Mouse (Mus musculus) testis, adult 2 months (tissue): Measurements from ENCODE around the gene Nob1. TPM values are rescaled to one million over a fixed set of nuclear protein-coding genes. Genes with fewer than 3 reads are reported as not detected.

Source experiments
- H3K27ac ChIP-seq: fragments of 200-500 bp; 2 replicates; pipeline ENCODE4 v1.5.1; 2012; ENCODE audit warnings: low read depth, low read length; ENCODE audit not compliant: control insufficient read depth, insufficient read depth
- H3K27me3 ChIP-seq: fragments of 200-500 bp; 2 replicates; pipeline ENCODE4 v1.6.1; 2012; ENCODE audit warnings: mild to moderate bottlenecking, low read length, moderate library complexity; ENCODE audit not compliant: control insufficient read depth, insufficient read depth
- H3K36me3 ChIP-seq: fragments of 200-500 bp; 2 replicates; pipeline ENCODE4 v1.6.1; 2012; ENCODE audit warnings: mild to moderate bottlenecking, low read length; ENCODE audit not compliant: control insufficient read depth, insufficient read depth
- H3K4me1 ChIP-seq: fragments of 200-500 bp; 2 replicates; pipeline ENCODE4 v1.6.1; 2012; ENCODE audit warnings: low read length; ENCODE audit not compliant: control insufficient read depth, insufficient read depth
- H3K4me3 ChIP-seq: fragments of 200-500 bp; 2 replicates; pipeline ENCODE4 v1.5.1; 2012; ENCODE audit warnings: low read depth, mild to moderate bottlenecking, low read length, moderate library complexity, mixed read lengths; ENCODE audit not compliant: control insufficient read depth
- CTCF ChIP-seq: fragments of 200-500 bp; IDR thresholded peaks from 2 replicates; pipeline ENCODE4 v1.5.1; 2012; ENCODE audit warnings: low read depth, mild to moderate bottlenecking, inconsistent platforms, low read length, moderate library complexity; ENCODE audit not compliant: control insufficient read depth, insufficient read depth, insufficient replicate concordance
- POLR2A ChIP-seq: fragments of 200-500 bp; IDR thresholded peaks from 2 replicates; pipeline ENCODE4 v1.6.1; 2012; ENCODE audit warnings: low read depth, mild to moderate bottlenecking, inconsistent platforms, low read length, moderate library complexity; ENCODE audit not compliant: control insufficient read depth
- polyA plus RNA-seq: library from polyadenylated mRNA; depleted of rRNA; stranded (reverse); fragments of >200 nt; gene quantifications from 2 replicates; pipeline ENCODE4 v1.2.3, GENCODE M21; 2012

The Nob1 gene
- polyA plus RNA-seq, 1 experiment = 15.3 TPM

DNA sequence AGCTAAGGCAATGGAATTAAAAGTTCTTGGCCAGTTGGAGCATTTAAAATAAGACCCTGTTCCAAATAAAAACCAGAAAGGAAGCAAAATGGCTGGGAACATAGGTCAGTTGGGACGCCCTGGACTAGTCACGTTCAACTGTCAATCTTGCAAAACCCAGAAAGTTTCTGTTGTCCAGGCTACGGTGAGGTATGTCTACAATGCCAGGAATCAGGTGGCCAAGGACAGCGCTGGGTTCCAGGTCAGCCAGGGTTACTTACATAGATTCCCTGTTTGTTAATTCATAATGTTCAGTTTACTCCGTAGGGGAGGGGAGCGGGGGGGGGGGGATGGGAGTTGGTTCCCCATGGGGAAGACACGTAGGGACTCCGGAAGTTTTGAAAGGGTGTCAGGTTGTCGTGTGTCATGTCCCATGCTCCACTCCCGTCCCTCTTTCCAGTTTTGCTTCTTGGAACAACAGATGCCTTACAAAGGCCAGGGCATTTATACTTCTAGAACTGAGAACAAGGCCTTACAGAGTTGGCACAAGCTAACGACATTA, 10.6 kb upstream of the Nob1 start:
- peak overlapping the region; percentile 98 for H3K4me3 ChIP-seq
- H3K27me3 ChIP-seq = no peaks in the 10 kb centered on the region
- no peak for TF ChIP-seq CTCF
- no peak for TF ChIP-seq POLR2A
- H3K36me3 ChIP-seq = no peaks in the 10 kb centered on the region
- H3K4me1 ChIP-seq = peaks cover 6% of the 10 kb centered on the region
- peak overlapping the region; percentile 84 for H3K27ac ChIP-seq

DNA sequence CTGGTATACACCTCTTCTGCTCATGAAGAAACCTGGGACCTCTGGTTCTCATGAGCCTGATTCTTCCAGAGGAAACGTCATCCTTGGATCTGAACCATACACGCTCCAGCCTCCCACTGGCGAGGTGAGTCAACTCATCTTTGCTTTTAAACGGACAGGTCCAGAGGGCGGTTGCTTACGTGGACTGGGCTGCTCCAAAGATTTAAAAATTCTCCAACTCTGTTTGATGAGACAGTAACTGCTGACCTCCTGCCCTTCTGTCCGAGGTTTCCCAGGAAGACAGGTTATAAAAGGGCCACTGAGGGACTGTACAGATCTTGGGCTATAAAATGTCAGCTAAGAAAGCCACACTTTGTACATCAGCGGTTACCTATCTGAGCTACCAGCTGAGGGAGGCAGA, 6.0 kb upstream of the Nob1 start:
- TF ChIP-seq CTCF (no peak), POLR2A (no peak)
- Histone ChIP-seq H3K4me1 (peaks cover 6% of the 10 kb centered on the region), H3K4me3 (no peak overlapping the region), H3K36me3 (no peaks in the 10 kb centered on the region), H3K27me3 (no peaks in the 10 kb centered on the region), H3K27ac (no peak overlapping the region)

DNA sequence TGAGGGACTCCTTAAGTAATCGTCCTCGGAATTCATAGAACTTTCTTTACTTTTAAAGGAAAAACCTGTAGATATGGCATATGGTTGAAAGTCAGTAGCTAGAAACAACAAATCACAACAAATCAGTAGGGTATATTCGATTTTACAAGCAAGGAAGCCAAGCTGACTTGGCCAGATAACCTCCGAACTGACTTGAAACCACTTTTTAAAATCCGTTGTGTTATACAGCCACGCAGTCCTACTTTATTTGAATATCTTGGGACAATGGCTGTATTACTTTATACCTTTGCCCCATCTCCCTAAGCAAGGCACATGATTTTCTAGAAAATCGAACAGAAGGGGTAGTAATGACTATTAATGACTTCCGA, 363 bp upstream of the Nob1 start:
- Histone ChIP-seq H3K27me3 (no peaks in the 10 kb centered on the region), H3K36me3 (peaks cover 2% of the 10 kb centered on the region), H3K27ac (no peak overlapping the region; the same call in 1 of the 2 replicates), H3K4me3 (peak overlapping the region; percentile 100), H3K4me1 (peaks cover 5% of the 10 kb centered on the region)
- TF ChIP-seq CTCF (no peak), POLR2A (no peak)

DNA sequence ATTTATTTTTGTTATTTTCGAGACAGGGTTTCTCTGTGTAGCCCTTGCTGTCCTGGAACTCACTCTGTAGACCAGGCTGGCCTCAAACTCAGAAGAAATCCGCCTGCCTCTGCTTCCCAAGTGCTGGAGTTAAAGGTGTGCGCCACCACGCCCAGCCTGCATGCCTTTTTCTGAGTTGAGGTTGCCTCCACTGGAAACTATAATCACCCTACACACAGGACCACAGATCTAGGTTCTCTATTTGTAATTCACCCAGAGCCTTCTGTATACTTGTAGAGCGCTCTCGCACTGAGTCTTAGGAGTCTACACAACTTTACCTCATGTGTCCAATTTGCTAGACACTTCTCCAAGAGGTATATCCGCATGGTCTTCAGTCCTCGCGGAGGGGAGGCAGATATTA, 675 bp downstream of the Nob1 start:
- Histone ChIP-seq H3K27me3 (no peaks in the 10 kb centered on the region), H3K4me3 (peak overlapping the region; percentile 100), H3K4me1 (peaks cover 5% of the 10 kb centered on the region), H3K27ac (peak overlapping the region; percentile 97), H3K36me3 (peaks cover 2% of the 10 kb centered on the region)
- TF ChIP-seq CTCF (no peak), POLR2A (no peak)

DNA sequence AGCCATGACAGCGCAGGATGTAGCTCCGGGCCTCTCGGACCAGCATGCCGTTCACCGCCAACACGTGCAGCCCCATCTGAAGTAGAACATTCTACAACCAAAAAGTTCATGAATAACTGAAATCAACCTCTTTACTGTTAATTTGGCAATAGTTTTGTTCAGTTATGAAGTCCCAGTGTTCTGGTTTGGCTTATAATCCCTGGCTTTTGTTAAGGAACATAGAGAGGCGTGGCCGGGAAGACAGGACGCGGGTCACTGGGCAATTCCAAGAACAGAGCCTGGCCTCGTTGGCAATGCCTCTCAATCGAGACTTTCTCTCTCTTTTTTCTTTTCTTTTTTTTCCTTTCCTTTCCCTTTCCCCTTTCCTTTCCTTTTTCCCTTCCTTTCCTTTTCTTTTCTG, 7.8 kb downstream of the Nob1 start:
- TF ChIP-seq POLR2A (no peak), CTCF (no peak)
- Histone ChIP-seq H3K4me3 (no peak overlapping the region), H3K36me3 (peaks cover 6% of the 10 kb centered on the region)

DNA sequence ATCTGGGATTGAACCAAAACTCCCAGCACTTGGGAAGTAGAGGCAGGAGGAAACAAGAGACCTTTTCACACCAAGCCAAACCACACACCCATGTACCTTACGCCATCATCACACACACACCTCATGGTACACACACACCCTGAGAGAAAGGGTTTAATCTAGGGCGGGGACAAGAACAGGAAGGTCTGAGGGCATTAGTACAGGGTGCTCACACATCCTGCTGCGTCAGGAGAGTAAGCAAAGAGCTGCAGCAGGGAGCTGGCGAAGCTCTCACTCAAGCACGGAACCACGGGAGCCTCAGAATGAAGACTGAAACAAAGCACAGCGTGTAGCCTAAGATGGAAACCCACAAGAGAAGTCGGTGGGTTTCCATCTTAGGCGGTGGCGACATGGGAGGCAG, 11.0 kb downstream of the Nob1 start:
- TF ChIP-seq POLR2A (no peak), CTCF (no peak)
- Histone ChIP-seq H3K36me3 (peaks cover 3% of the 10 kb centered on the region), H3K4me3 (no peak overlapping the region)

More for the DNA sequence above, 7.8 kb downstream of the Nob1 start:
- Histone ChIP-seq H3K27me3 (no peaks in the 10 kb centered on the region), H3K4me1 (no peaks in the 10 kb centered on the region), H3K27ac (no peak overlapping the region)

DNA sequence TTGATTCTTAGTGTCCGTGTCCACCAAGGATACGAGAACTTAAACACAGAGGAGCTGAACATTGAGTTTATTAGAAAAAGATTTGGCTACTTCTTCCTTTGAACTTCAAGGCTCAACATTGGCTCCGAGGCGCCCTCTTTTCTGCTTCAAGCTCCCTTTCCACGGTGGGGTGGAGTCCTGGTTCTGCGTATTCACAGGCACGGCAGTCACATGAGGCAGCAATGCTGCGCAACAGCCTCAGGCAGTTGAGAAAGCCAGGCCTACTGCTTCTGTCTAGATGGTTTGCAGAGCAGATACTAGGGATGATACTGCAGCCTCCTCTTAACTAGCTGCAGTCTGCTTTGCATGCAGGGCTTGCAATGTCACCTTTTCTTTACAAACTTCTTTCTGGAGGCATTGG, 12.3 kb downstream of the Nob1 start:
- TF ChIP-seq CTCF (no peak), POLR2A (no peak)
- Histone ChIP-seq H3K36me3 (peaks cover 2% of the 10 kb centered on the region), H3K27me3 (no peaks in the 10 kb centered on the region), H3K4me1 (no peaks in the 10 kb centered on the region), H3K4me3 (no peak overlapping the region), H3K27ac (no peak overlapping the region)

More for the DNA sequence above, 11.0 kb downstream of the Nob1 start:
- Histone ChIP-seq H3K27me3 (no peaks in the 10 kb centered on the region), H3K27ac (no peak overlapping the region), H3K4me1 (no peaks in the 10 kb centered on the region)

DNA sequence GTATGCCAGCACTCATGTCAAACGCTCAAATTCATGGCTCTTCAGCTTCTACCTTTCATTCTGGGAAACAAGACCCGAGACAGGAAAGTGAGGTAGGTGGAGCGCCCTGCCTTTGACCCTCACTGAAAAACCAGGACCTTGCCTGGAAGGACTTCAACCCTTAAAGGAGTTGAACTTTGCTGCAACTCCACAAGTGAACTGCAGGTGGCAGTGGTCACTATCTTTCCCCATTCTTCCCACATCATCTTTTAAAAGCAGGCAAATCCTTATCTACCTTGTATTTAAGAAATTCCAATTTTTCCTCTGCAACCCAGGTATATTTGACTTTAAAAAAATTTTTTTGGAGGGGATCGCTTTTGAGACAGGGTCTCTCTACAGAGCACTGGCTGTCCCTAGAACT, 13.5 kb downstream of the Nob1 start:
- H3K36me3 ChIP-seq = peaks cover 2% of the 10 kb centered on the region
- H3K4me1 ChIP-seq = no peaks in the 10 kb centered on the region
- H3K27ac ChIP-seq = no peak overlapping the region
- no peak overlapping the region for H3K4me3 ChIP-seq
- TF ChIP-seq POLR2A (no peak), CTCF (0 out of 2 replicates have a peak, but pooled peaks have one; percentile 1)
- H3K27me3 ChIP-seq = no peaks in the 10 kb centered on the region
